Mouse (Mus musculus) Patski (cell line): ENCODE data around the gene Cpvl. TPM values are rescaled to one million over a fixed set of nuclear protein-coding genes. Genes with fewer than 3 reads are reported as not detected.

Experiments
- ATAC-seq: fragments of 100-300 bp; one replicate; pipeline ENCODE4 v1.8.0; 2021
- CTCF ChIA-PET: fragments of 350-600 bp; sonication (Branson Sonifier 250); formaldehyde crosslinking; loops from one replicate; lab custom pipeline; 2022; ENCODE audit warnings: inconsistent platforms; lab: Charles Lee
- POLR2A ChIA-PET: fragments of 350-600 bp; sonication (Branson Sonifier 250); formaldehyde crosslinking; loops from one replicate; lab custom pipeline; 2022; ENCODE audit warnings: antibody characterized with exemption, inconsistent platforms; lab: Charles Lee
- DNase-seq: peaks from one replicate; pipeline ENCODE4 v3.0.0-alpha.2; 2011; ENCODE audit warnings: low read depth, low spot score
- H3K27me3 ChIP-seq: fragments of 371-371 bp; one replicate; pipeline ENCODE4 v1.5.1; 2021
- CTCF ChIP-seq: fragments of 100-300 bp; IDR thresholded peaks from one replicate; pipeline ENCODE4 v1.5.1; 2021
- in situ Hi-C: fragments of 300-500 bp; cut with MboI; formaldehyde crosslinking; loops from 3 replicates; pipeline ENCODE4 v1.11.1; 2018; ENCODE audit warnings: low pct_unique_long_range_greater_than_20kb, mixed read lengths
- polyA plus RNA-seq: library from polyadenylated mRNA; unstranded; gene quantifications from one replicate; pipeline ENCODE4 v1.2.3, GENCODE M21; 2021

Gene Cpvl
- polyA plus RNA-seq, 1 experiment from 2014 or later = 0.06 TPM

DNA sequence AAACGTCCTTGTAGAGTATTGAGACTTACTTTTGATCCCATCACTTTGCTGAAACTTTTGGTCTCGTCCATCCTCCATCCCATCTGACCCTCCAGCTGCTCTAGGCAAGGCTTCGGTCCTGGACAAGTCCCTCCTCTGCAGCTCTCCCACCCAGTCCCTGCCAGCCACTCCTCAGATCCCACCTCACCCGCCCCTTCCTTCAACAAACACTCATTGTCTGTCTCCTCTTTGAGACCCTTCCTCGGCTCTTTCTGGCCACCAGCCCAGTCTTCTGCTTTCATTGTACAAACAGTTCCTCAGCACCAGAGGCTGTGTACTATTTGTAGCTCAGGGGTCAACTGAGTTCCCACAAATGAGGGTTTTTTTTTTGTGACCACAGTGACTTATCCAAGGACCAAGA is 5.0 kb downstream of the Cpvl start:
- ATAC-seq (no peak), DNase-seq (no peak)
- in situ Hi-C loops = no loop called here
- ChIA-PET CTCF (no interaction called here), POLR2A (interaction anchor here (0.6 kb wide), 1 partner anchor 221 kb away, joined by 4 read pairs; no protein-coding TSS in a partner anchor)
- H3K27me3 ChIP-seq = no peaks in the 10 kb centered on the region
- no peak for TF ChIP-seq CTCF

DNA sequence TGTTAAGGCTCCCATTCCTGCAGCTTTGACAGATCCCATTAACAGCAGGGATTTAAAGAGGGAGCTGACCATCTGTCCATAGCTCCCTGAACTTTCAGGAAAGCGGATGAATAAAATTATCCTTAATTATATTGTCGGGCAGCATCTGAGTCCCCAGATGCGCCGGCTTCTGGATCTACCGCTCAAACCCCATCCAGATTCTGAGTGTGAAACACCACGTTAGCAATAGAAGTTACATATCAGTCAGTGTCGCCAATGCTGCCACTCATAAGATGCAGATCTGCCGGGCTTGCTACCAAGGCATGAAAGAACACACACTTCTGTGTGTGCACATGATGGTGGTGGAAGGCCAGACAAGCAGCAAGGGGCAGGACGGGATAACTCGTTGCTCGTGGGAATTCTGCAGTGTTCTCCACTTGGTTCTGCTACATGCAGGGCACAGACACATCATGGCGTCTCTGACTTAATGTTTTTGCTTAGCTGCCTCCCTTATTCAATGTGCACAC is 6.2 kb downstream of the Cpvl start:
- in situ Hi-C loops = no loop called here
- no peaks in the 10 kb centered on the region for H3K27me3 ChIP-seq
- no peak for DNase-seq
- ATAC-seq = no peak
- no peak for TF ChIP-seq CTCF
- CTCF ChIA-PET = no interaction called here
- POLR2A ChIA-PET = no interaction called here

DNA sequence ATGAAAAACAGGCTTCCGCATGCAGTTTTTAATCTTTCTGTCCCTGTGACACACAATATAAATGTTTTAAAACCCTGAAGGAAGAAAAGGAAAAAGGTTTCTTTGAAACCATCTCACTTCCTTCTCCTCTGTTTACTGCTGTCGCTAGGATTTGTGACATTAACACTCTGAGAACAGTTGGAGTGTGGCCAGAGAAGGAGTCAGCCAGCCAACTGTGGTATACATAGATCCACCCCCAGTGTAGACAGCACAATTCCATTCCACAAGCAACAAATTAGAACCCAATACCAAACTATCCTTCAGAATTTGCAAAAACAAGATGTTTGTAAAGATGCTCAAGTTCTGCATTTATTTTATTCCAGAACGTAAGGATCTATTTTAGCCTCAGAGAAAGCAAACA is 6.7 kb downstream of the Cpvl start:
- CTCF ChIA-PET = no interaction called here
- POLR2A ChIA-PET = no interaction called here
- no peak for ATAC-seq
- no peak for DNase-seq
- no peak for TF ChIP-seq CTCF
- no peaks in the 10 kb centered on the region for H3K27me3 ChIP-seq
- in situ Hi-C loops = no loop called here

DNA sequence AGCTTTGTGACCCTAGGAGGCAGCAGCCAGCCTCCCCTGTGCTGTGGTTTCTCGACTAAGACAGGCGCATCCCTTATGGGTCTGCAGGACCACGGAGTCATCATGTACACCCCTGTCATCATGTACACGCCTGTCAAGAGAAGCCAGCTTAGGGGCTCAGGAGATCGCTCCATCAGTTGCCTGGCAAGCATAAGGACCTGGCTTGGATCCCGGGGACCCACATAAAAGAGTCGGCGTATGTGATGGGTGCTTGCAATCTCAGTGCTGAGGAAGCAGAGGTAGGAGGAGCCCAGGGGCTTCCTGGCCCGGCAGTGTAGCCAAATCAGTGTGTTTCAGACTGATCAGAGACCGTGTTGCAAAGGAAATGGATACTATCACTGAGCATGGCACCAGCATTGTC is 9.4 kb downstream of the Cpvl start:
- H3K27me3 ChIP-seq = no peaks in the 10 kb centered on the region
- POLR2A ChIA-PET = no interaction called here
- ATAC-seq (no peak), DNase-seq (no peak)
- CTCF ChIA-PET = interaction anchor here (1.0 to 1.8 kb wide), 4 partner anchors 11 to 195 kb away, joined by 3 to 7 read pairs (median 3); no protein-coding TSS in a partner anchor
- in situ Hi-C loops = no loop called here
- TF ChIP-seq CTCF = no peak

DNA sequence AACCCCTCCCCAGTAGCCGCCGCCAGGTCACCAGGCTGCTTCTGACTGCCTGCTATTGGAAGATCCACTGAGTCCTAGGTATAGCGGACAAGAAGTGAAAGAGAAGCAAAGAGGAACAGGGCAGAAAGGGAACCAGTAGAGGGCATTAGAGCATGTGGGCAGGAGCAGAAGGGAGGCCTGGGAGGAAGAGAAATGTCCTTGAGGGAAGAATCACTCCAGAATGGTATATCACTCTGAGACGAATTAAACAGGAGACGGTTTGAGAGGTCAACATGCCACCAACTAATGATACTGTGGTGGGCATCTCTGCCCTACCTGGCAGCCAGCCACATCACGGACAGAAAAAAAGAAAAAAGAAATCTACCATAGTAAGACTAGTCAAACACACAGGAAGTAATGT is 9.9 kb downstream of the Cpvl start:
- DNase-seq (no peak), ATAC-seq (no peak)
- CTCF ChIA-PET = interaction anchor here (1.0 to 1.8 kb wide), 4 partner anchors 11 to 196 kb away, joined by 3 to 7 read pairs (median 3); no protein-coding TSS in a partner anchor
- peak; percentile 57 for TF ChIP-seq CTCF
- in situ Hi-C loops = no loop called here
- no peaks in the 10 kb centered on the region for H3K27me3 ChIP-seq
- POLR2A ChIA-PET = no interaction called here

GRCm38 (mm10) chr6:53966595-53966994 is 11.9 kb downstream of the Cpvl start:
- DNase-seq (no peak), ATAC-seq (no peak)
- no peak for TF ChIP-seq CTCF
- in situ Hi-C loops = no loop called here
- CTCF ChIA-PET = interaction anchor here (0.7 to 1.9 kb wide), 4 partner anchors 8 to 173 kb away, joined by 3 to 4 read pairs (median 4); no protein-coding TSS in a partner anchor
- POLR2A ChIA-PET = interaction anchor here (0.6 kb wide), 1 partner anchor 12 kb away, joined by 3 read pairs; the partner anchor contains the start of gene Cpvl
- no peaks in the 10 kb centered on the region for H3K27me3 ChIP-seq

- TF ChIP-seq CTCF = no peak
- H3K27me3 ChIP-seq = no peaks in the 10 kb centered on the region
- ATAC-seq (no peak), DNase-seq (no peak)
- ChIA-PET POLR2A (no interaction called here), CTCF (interaction anchor here (0.7 to 1.9 kb wide), 4 partner anchors 8 to 172 kb away, joined by 3 to 4 read pairs (median 4); no protein-coding TSS in a partner anchor)
- in situ Hi-C loops = no loop called here
Measured at GRCm38 (mm10) chr6:53965900-53966299, 12.6 kb downstream of the Cpvl start.

DNA sequence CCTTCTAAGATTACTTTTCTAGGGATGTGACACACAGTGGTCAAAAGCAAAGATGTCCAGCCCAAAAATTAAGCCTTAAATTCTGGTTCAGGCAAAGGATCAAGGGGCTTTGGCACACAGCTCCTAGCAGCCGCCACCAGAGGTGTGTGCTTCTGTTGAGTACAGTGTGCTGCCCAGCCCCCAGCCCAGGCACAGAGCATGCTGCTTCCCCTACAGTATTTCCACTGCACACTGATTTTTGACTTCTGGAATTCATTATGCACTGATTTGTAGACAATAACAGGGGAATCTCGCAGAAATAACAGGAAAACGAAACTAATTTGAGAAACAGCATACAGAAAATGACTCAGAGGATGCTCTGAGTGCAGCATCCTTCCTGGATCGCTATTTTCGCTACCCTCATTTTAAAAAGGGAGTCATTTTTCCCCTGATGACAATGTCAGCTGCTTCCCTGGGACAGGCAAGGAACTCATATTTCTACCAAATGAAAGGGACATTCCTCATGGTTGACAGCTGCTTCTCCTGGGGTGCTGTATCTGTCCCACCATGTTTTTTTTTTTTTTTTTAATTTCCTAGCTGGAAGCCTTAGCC is 14.5 kb downstream of the Cpvl start:
- H3K27me3 ChIP-seq = no peaks in the 10 kb centered on the region
- no peak for ATAC-seq
- CTCF ChIA-PET = interaction anchor here (0.8 kb wide), 1 partner anchor 18 kb away, joined by 3 read pairs; no protein-coding TSS in a partner anchor
- in situ Hi-C loops = loop anchor here (5.0 kb wide), 2 partner anchors 198 to 263 kb away; no protein-coding TSS in a partner anchor
- no peak for TF ChIP-seq CTCF
- POLR2A ChIA-PET = no interaction called here
- DNase-seq = no peak

- POLR2A ChIA-PET = no interaction called here
- CTCF ChIA-PET = interaction anchor here (0.9 to 2.2 kb wide), 6 partner anchors 12 to 206 kb away, joined by 3 to 10 read pairs (median 4); no protein-coding TSS in a partner anchor
- peak; percentile 71 for TF ChIP-seq CTCF
- DNase-seq = no peak
- H3K27me3 ChIP-seq = no peaks in the 10 kb centered on the region
- no peak for ATAC-seq
- in situ Hi-C loops = loop anchor here (5.0 kb wide), 2 partner anchors 200 to 265 kb away; no protein-coding TSS in a partner anchor
Measured at GRCm38 (mm10) chr6:53962006-53962405, 16.5 kb downstream of the Cpvl start.

- no peak for TF ChIP-seq CTCF
- ATAC-seq (no peak), DNase-seq (no peak)
- in situ Hi-C loops = loop anchor here (5.0 kb wide), 2 partner anchors 202 to 267 kb away; no protein-coding TSS in a partner anchor
- no peaks in the 10 kb centered on the region for H3K27me3 ChIP-seq
- CTCF ChIA-PET = interaction anchor here (1.1 to 4.3 kb wide), 6 partner anchors 158 to 208 kb away, joined by 3 to 46 read pairs (median 4); no protein-coding TSS in a partner anchor
- POLR2A ChIA-PET = interaction anchor here (0.6 kb wide), 1 partner anchor 441 kb away, joined by 3 read pairs; no protein-coding TSS in a partner anchor
Measured at GRCm38 (mm10) chr6:53959826-53960225, 18.6 kb downstream of the Cpvl start.
